Mouse (Mus musculus) G1E (cell line): Measurements from ENCODE around the gene Ibsp.

ENCODE experiments used
- CTCF ChIP-seq: IDR thresholded peaks from 2 replicates; pipeline ENCODE4 v1.5.1; 2012; ENCODE audit warnings: low read depth, low read length, inconsistent platforms, mixed read lengths
- GATA1 ChIP-seq: IDR thresholded peaks from 2 replicates; pipeline ENCODE4 v1.6.1; 2012; ENCODE audit warnings: borderline replicate concordance, low read length, inconsistent platforms, mixed read lengths
- GATA2 ChIP-seq: IDR thresholded peaks from 2 replicates; pipeline ENCODE4 v1.6.1; 2012; ENCODE audit warnings: low read depth, low read length, inconsistent platforms, borderline replicate concordance

DNA sequence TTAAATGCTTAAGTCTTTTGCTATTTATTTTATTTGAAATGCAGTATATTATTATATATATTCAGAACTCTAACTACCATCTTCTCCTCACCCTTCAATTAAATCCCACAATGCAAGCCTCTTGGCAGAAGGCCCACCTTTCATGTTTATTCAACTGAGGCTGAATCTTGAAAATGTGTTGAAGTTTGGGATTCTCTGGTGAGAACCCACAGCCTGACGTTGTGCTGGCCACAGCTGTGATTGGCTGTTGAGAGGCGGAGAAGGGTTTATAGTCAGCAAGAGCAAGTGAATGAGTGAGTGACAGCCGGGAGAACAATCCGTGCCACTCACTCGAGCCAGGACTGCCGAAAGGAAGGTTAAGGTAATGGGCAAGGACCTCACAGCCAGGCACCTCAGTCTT is at the start of gene Ibsp:
- no peak for TF ChIP-seq CTCF
- no peak for TF ChIP-seq GATA2
- TF ChIP-seq GATA1: no peak
